Mouse (Mus musculus): Measurements from ENCODE around the gene Brsk1.

The Brsk1 gene

GRCm38 (mm10) chr7:4690387-4690786 lies at the start of gene Brsk1:
Gene Brsk1, plus strand, starts transcription at chr7:4690604.
- peak; percentile 67 for DNase-seq (ENCODE audit: low spot score)

GRCm38 (mm10) chr7:4641155-4641554 lies 49.2 kb upstream of the Brsk1 start:
- DNase-seq (ENCODE audit: low spot score), result no peak

GRCm38 (mm10) chr7:4641956-4642355 lies 48.4 kb upstream of the Brsk1 start:
- DNase-seq (ENCODE audit: low spot score), result no peak

- no peak for DNase-seq (ENCODE audit: low spot score)
These were observed 47.2 kb upstream of the Brsk1 start for GRCm38 (mm10) chr7:4643225-4643624.

- DNase-seq (ENCODE audit: low spot score), result no peak
These were observed 43.6 kb upstream of the Brsk1 start for GRCm38 (mm10) chr7:4646806-4647205.

- DNase-seq (ENCODE audit: low spot score), result no peak
These were observed 43.1 kb upstream of the Brsk1 start for GRCm38 (mm10) chr7:4647291-4647690.

- DNase-seq (ENCODE audit: low spot score), result no peak
These were observed 42.4 kb upstream of the Brsk1 start for GRCm38 (mm10) chr7:4647992-4648391.

GRCm38 (mm10) chr7:4651581-4651980 lies 38.8 kb upstream of the Brsk1 start:
- no peak for DNase-seq (ENCODE audit: low spot score)

- DNase-seq (ENCODE audit: low spot score), result no peak
These were observed 37.7 kb upstream of the Brsk1 start for GRCm38 (mm10) chr7:4652726-4653125.

GRCm38 (mm10) chr7:4653351-4653750 lies 37.1 kb upstream of the Brsk1 start:
- DNase-seq (ENCODE audit: low spot score), result no peak

- no peak for DNase-seq (ENCODE audit: low spot score)
These were observed 36.6 kb upstream of the Brsk1 start for GRCm38 (mm10) chr7:4653780-4654179.

- no peak for DNase-seq (ENCODE audit: low spot score)
These were observed 36.2 kb upstream of the Brsk1 start for GRCm38 (mm10) chr7:4654221-4654620.

- DNase-seq (ENCODE audit: low spot score), result no peak
These were observed 35.0 kb upstream of the Brsk1 start for GRCm38 (mm10) chr7:4655393-4655792.

- DNase-seq (ENCODE audit: low spot score), result no peak
These were observed 34.5 kb upstream of the Brsk1 start for GRCm38 (mm10) chr7:4655916-4656315.

- DNase-seq (ENCODE audit: low spot score), result no peak
These were observed 33.6 kb upstream of the Brsk1 start for GRCm38 (mm10) chr7:4656818-4657217.

- DNase-seq (ENCODE audit: low spot score), result no peak
These were observed 32.8 kb upstream of the Brsk1 start for GRCm38 (mm10) chr7:4657521-4658127.

GRCm38 (mm10) chr7:4658128-4658907 lies 32.1 kb upstream of the Brsk1 start:
- DNase-seq (ENCODE audit: low spot score), result no peak

- DNase-seq (ENCODE audit: low spot score), result peak; percentile 97
These were observed 31.4 kb upstream of the Brsk1 start, which contains the start of gene Ppp6r1 for GRCm38 (mm10) chr7:4658912-4659551. Gene Ppp6r1, minus strand, starts transcription at chr7:4659019.

GRCm38 (mm10) chr7:4659911-4660443 lies 30.4 kb upstream of the Brsk1 start:
- no peak for DNase-seq (ENCODE audit: low spot score)

GRCm38 (mm10) chr7:4663179-4663578 lies 27.2 kb upstream of the Brsk1 start:
- no peak for DNase-seq (ENCODE audit: low spot score)

GRCm38 (mm10) chr7:4663742-4664141 lies 26.7 kb upstream of the Brsk1 start:
- no peak for DNase-seq (ENCODE audit: low spot score)

GRCm38 (mm10) chr7:4666871-4667270 lies 23.5 kb upstream of the Brsk1 start:
- DNase-seq (ENCODE audit: low spot score), result no peak

- no peak for DNase-seq (ENCODE audit: low spot score)
These were observed 21.9 kb upstream of the Brsk1 start for GRCm38 (mm10) chr7:4668506-4668905.

Data from urinary bladder, postnatal 14 days (tissue).